Mouse (Mus musculus) limb, embryonic 14.5 days (tissue): Measurements from ENCODE around the gene Hist1h3g. TPM values are rescaled to one million over a fixed set of nuclear protein-coding genes. Genes with fewer than 3 reads are reported as not detected.
"Not testable (repeated sequence)": the region's sequence is repeated elsewhere in the genome, so short reads cannot be mapped to it uniquely, and the experiment has no call there.

Source experiments
- ATAC-seq: fragments of 200-750 bp; cut with Nextera tagmentation; 2 replicates; pipeline ENCODE4 v1.8.0; 2017; ENCODE audit warnings: low read depth, moderate number of reproducible peaks, moderate TSS enrichment; ENCODE audit not compliant: low FRiP score
- DNase-seq: peaks from one replicate; pipeline ENCODE4 v3.0.0-alpha.2; 2015; ENCODE audit warnings: low spot score
- H3K27ac ChIP-seq: fragments of 300-500 bp; sonication (generic); replicated peaks from 2 replicates; pipeline ENCODE4 v1.5.1; 2014; ENCODE audit warnings: low read depth, mild to moderate bottlenecking, low read length, moderate library complexity, mixed read lengths
- H3K27me3 ChIP-seq: fragments of 300-500 bp; sonication (generic); 2 replicates; pipeline ENCODE4 v1.6.1; 2014; ENCODE audit warnings: low read length, mixed read lengths; ENCODE audit not compliant: control insufficient read depth, insufficient read depth
- H3K36me3 ChIP-seq: fragments of 300-500 bp; sonication (generic); 2 replicates; pipeline ENCODE4 v1.6.1; 2014; ENCODE audit warnings: mild to moderate bottlenecking, low read length, moderate library complexity, mixed read lengths; ENCODE audit not compliant: control insufficient read depth, insufficient read depth
- H3K4me1 ChIP-seq: fragments of 300-500 bp; sonication (generic); 2 replicates; pipeline ENCODE4 v1.6.1; 2014; ENCODE audit warnings: antibody characterized with exemption, low read length, mixed read lengths; ENCODE audit not compliant: control insufficient read depth, insufficient read depth
- H3K4me2 ChIP-seq: fragments of 300-500 bp; sonication (generic); replicated peaks from 2 replicates; pipeline ENCODE4 v1.6.1; 2014; ENCODE audit warnings: low read depth, mild to moderate bottlenecking, low read length, moderate library complexity; ENCODE audit not compliant: severe bottlenecking
- H3K4me3 ChIP-seq: fragments of 300-500 bp; sonication (generic); replicated peaks from 2 replicates; pipeline ENCODE4 v1.5.1; 2014; ENCODE audit warnings: low read length
- H3K9ac ChIP-seq: fragments of 300-500 bp; sonication (generic); 2 replicates; pipeline ENCODE4 v1.6.1; 2014; ENCODE audit warnings: mild to moderate bottlenecking, low read depth, low read length, moderate library complexity; ENCODE audit not compliant: severe bottlenecking
- H3K9me3 ChIP-seq: fragments of 300-500 bp; sonication (generic); 2 replicates; pipeline ENCODE4 v1.6.1; 2016; ENCODE audit warnings: low read length; ENCODE audit not compliant: control insufficient read depth
- POLR2A ChIP-seq: fragments of 200-500 bp; IDR thresholded peaks from 2 replicates; pipeline ENCODE4 v1.8.0; 2012; ENCODE audit warnings: inconsistent platforms, mild to moderate bottlenecking, moderate library complexity, borderline replicate concordance; ENCODE audit not compliant: insufficient read depth, insufficient read length; ENCODE audit errors: extremely low read depth
- WGBS: fragments of 180-500 bp; shearing (Covaris S2); extraction: QIAGEN DNeasy Blood & Tissue Kit; methylation state at CpG from one replicate; pipeline ENCODE4 v1.1.7; 2014; 5-methylcytosine and 5-hydroxymethylcytosine counted together
- polyA plus RNA-seq, 2 experiments: library from polyadenylated mRNA; depleted of rRNA in 1 of 2; stranded (reverse) in 1 of 2; unstranded in 1 of 2; fragments of >200 nt; fragmentation: Nextera tagmentation in 1 of 2; extraction: Ambion mirVana in 1 of 2; gene quantifications; 2 replicates each; pipeline versions ENCODE4 v1.2.1 to v1.2.3; 2012 to 2014

Gene Hist1h3g
- polyA plus RNA-seq, 2 experiments, result 4.1 to 32.6 TPM

- not testable (repeated sequence) for H3K9me3 ChIP-seq, H3K4me1 ChIP-seq, H3K27me3 ChIP-seq, H3K36me3 ChIP-seq
- DNase-seq (peak; percentile 96), ATAC-seq (peak; percentile 92)
- Histone ChIP-seq H3K4me2 (peak within 1 kb of the TSS; percentile 83), H3K27ac (peak within 1 kb of the TSS; percentile 97), H3K9ac (peak within 1 kb of the TSS; percentile 58), H3K4me3 (peak within 1 kb of the TSS; percentile 41)
- WGBS, result under 1% methylated on average over 21 of the region's 42 CpGs
- peak; percentile 61; the same call in 1 of the 2 replicates for TF ChIP-seq POLR2A
These were observed 7.9 kb downstream of the Hist1h3g start, which contains the start of gene Hist1h2bh for GRCm38 (mm10) chr13:23542999-23543607. Gene Hist1h2bh (minus strand): TSS chr13:23543392.

- under 1% methylated on average over 22 of the region's 45 CpGs for WGBS
- no peaks in the 10 kb centered on the region for H3K9me3 ChIP-seq
- peak within 1 kb of the TSS; percentile 97 for H3K27ac ChIP-seq
- H3K27me3 ChIP-seq, result no peaks in the 10 kb centered on the region
- peak; percentile 94; the same call in 1 of the 2 replicates for TF ChIP-seq POLR2A
- peak within 1 kb of the TSS; percentile 61 for H3K9ac ChIP-seq
- DNase-seq, result peak; percentile 99
- H3K4me3 ChIP-seq, result peak within 1 kb of the TSS; percentile 41
- peak within 1 kb of the TSS; percentile 83 for H3K4me2 ChIP-seq
- no peaks in the 10 kb centered on the region for H3K36me3 ChIP-seq
- no peaks in the 10 kb centered on the region for H3K4me1 ChIP-seq
- peak; percentile 92 for ATAC-seq
These were observed 9.0 kb downstream of the Hist1h3g start, which contains the start of gene Hist1h3f for GRCm38 (mm10) chr13:23543965-23544786. Gene Hist1h3f (plus strand): TSS chr13:23544052.

- not testable (repeated sequence) for H3K36me3 ChIP-seq, H3K9me3 ChIP-seq, H3K4me1 ChIP-seq, ATAC-seq, H3K27ac ChIP-seq, H3K27me3 ChIP-seq, DNase-seq
- Histone ChIP-seq H3K4me2 (peak overlapping the region; percentile 36; the same call in 1 of the 2 replicates), H3K9ac (peak overlapping the region; percentile 61; the same call in 1 of the 2 replicates), H3K4me3 (peak overlapping the region; percentile 41)
- under 1% methylated on average over 8 of the region's 14 CpGs for WGBS
These were observed 9.5 kb downstream of the Hist1h3g start for GRCm38 (mm10) chr13:23544787-23545120.

GRCm38 (mm10) chr13:23546694-23547093 is 11.5 kb downstream of the Hist1h3g start:
- no peak overlapping the region for H3K9ac ChIP-seq
- H3K9me3 ChIP-seq, result no peaks in the 10 kb centered on the region
- H3K27ac ChIP-seq, result no peak overlapping the region
- no peak overlapping the region for H3K4me3 ChIP-seq
- H3K27me3 ChIP-seq, result no peaks in the 10 kb centered on the region
- no peak overlapping the region for H3K4me2 ChIP-seq
- TF ChIP-seq POLR2A, result no peak
- no peaks in the 10 kb centered on the region for H3K4me1 ChIP-seq
- no peaks in the 10 kb centered on the region for H3K36me3 ChIP-seq
- ATAC-seq (no peak), DNase-seq (no peak)
- 81% methylated on average over 5 of the region's 5 CpGs for WGBS

GRCm38 (mm10) chr13:23550761-23551145 is 15.5 kb downstream of the Hist1h3g start:
- peaks cover 13% of the 10 kb centered on the region for H3K4me1 ChIP-seq
- 1% methylated on average over 3 of the region's 3 CpGs for WGBS
- no peaks in the 10 kb centered on the region for H3K27me3 ChIP-seq
- H3K36me3 ChIP-seq, result no peaks in the 10 kb centered on the region
- DNase-seq, result no peak
- peak overlapping the region; percentile 46 for H3K4me2 ChIP-seq
- peak overlapping the region; percentile 69 for H3K27ac ChIP-seq
- peak overlapping the region; percentile 36 for H3K4me3 ChIP-seq
- TF ChIP-seq POLR2A, result no peak
- peak overlapping the region; percentile 48 for H3K9ac ChIP-seq
- ATAC-seq, result no peak
- H3K9me3 ChIP-seq, result no peaks in the 10 kb centered on the region
